Mouse (Mus musculus) limb, embryonic 12.5 days (tissue): ENCODE data around the gene Etv6. TPM values are rescaled to one million over a fixed set of nuclear protein-coding genes. Genes with fewer than 3 reads are reported as not detected.
A peak's percentile ranks its signal among the peaks of the same experiment; 100 is the strongest.

Experiments
- ATAC-seq: fragments of 200-750 bp; cut with Nextera tagmentation; 2 replicates; pipeline ENCODE4 v1.8.0; 2017; ENCODE audit warnings: low read depth, moderate TSS enrichment; ENCODE audit not compliant: insufficient number of reproducible peaks, insufficient read depth, low FRiP score, low TSS enrichment
- H3K27ac ChIP-seq: fragments of 300-500 bp; sonication (generic); 2 replicates; pipeline ENCODE4 v1.5.1; 2016; ENCODE audit warnings: mild to moderate bottlenecking, moderate library complexity
- H3K27me3 ChIP-seq: fragments of 300-500 bp; sonication (generic); 2 replicates; pipeline ENCODE4 v1.6.1; 2016; ENCODE audit warnings: mild to moderate bottlenecking, moderate library complexity
- H3K36me3 ChIP-seq: fragments of 300-500 bp; sonication (generic); 2 replicates; pipeline ENCODE4 v1.6.1; 2016; ENCODE audit warnings: mild to moderate bottlenecking, moderate library complexity
- H3K4me1 ChIP-seq: fragments of 300-500 bp; sonication (generic); replicated peaks from 2 replicates; pipeline ENCODE4 v1.6.1; 2016
- H3K4me2 ChIP-seq: fragments of 300-500 bp; sonication (generic); 2 replicates; pipeline ENCODE4 v1.6.1; 2016; ENCODE audit warnings: mild to moderate bottlenecking, moderate library complexity
- H3K4me3 ChIP-seq: fragments of 300-500 bp; sonication (generic); replicated peaks from 2 replicates; pipeline ENCODE4 v1.5.1; 2016; ENCODE audit warnings: mild to moderate bottlenecking
- H3K9ac ChIP-seq: fragments of 300-500 bp; sonication (generic); replicated peaks from 2 replicates; pipeline ENCODE4 v1.6.1; 2016; ENCODE audit warnings: mild to moderate bottlenecking, moderate library complexity
- H3K9me3 ChIP-seq: fragments of 300-500 bp; sonication (generic); 2 replicates; pipeline ENCODE4 v1.6.1; 2016; ENCODE audit warnings: mild to moderate bottlenecking, moderate library complexity
- WGBS: fragments of 180-500 bp; shearing (Covaris S2); methylation state at CpG from one replicate; pipeline ENCODE4 v1.1.7; 2016; 5-methylcytosine and 5-hydroxymethylcytosine counted together
- polyA plus RNA-seq: library from polyadenylated mRNA; unstranded; fragments of >200 nt; fragmentation: Nextera tagmentation; extraction: Ambion mirVana; gene quantifications from 2 replicates; pipeline ENCODE4 v1.2.1, GENCODE M21; 2016

Etv6 gene
- polyA plus RNA-seq, 1 experiment from 2014 or later, result 16.3 TPM

DNA sequence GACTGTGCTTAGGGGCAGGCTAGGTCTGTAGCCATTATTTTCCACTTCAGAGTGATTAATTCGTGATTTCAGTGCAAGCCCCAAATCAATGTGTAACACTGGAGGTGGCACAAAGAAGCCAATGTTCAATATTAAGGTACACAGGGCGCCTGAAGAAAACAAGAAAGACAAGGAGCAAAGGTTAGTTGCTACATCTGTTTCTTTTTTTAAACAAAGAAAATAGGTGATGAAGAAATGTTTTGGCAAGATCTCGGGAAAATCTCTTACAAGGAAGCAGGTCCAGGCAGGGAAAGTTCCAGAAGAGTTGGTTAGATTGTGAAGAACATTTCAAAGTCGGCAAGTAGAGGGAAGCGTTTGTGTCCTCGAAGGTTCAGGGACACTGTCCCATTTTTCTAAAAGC is 39.5 kb downstream of the Etv6 start:
- H3K4me3 ChIP-seq, result no peak overlapping the region
- H3K9ac ChIP-seq, result no peak overlapping the region
- 91% methylated on average over 6 of the region's 6 CpGs for WGBS
- H3K4me1 ChIP-seq, result no peaks in the 10 kb centered on the region
- no peak for ATAC-seq
- H3K27ac ChIP-seq, result no peak overlapping the region
- no peak overlapping the region for H3K4me2 ChIP-seq
- no peaks in the 10 kb centered on the region for H3K9me3 ChIP-seq
- H3K36me3 ChIP-seq, result peaks cover 34% of the 10 kb centered on the region
- no peaks in the 10 kb centered on the region for H3K27me3 ChIP-seq

- H3K27me3 ChIP-seq, result no peaks in the 10 kb centered on the region
- H3K36me3 ChIP-seq, result peaks cover 22% of the 10 kb centered on the region
- H3K9ac ChIP-seq, result no peak overlapping the region
- no peak overlapping the region for H3K27ac ChIP-seq
- ATAC-seq, result no peak
- H3K4me3 ChIP-seq, result no peak overlapping the region
- no peaks in the 10 kb centered on the region for H3K9me3 ChIP-seq
- no peak overlapping the region for H3K4me2 ChIP-seq
- WGBS, result 89% methylated on average over 6 of the region's 6 CpGs
- H3K4me1 ChIP-seq, result no peaks in the 10 kb centered on the region
Observed at GRCm38 (mm10) chr6:134078016-134078415, 42.5 kb downstream of the Etv6 start.

DNA sequence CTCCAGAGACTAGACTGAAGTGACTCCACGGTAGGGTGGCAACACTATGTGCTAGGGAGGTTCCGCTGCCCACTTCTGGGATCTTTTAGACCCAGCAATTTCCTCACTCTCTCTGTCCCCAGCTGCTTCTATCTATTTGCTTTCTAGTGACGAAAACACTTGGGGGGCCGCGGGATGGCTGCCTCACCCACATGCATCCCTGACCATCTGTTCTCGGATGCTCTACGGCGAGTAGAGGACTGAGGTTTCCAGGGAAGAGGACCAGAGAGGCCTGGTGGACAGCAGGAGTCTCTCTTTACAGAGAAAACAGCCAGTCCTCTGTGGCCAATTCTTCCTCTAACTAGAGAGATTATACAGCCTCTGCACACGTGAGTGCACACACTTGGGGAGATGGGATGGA is 43.6 kb downstream of the Etv6 start:
- no peaks in the 10 kb centered on the region for H3K9me3 ChIP-seq
- no peak overlapping the region for H3K4me2 ChIP-seq
- no peaks in the 10 kb centered on the region for H3K4me1 ChIP-seq
- H3K4me3 ChIP-seq, result no peak overlapping the region
- WGBS, result 83% methylated on average over 9 of the region's 9 CpGs
- no peak for ATAC-seq
- H3K36me3 ChIP-seq, result peaks cover 14% of the 10 kb centered on the region; the same call in 1 of the 2 replicates
- H3K9ac ChIP-seq, result no peak overlapping the region
- no peak overlapping the region for H3K27ac ChIP-seq
- no peaks in the 10 kb centered on the region for H3K27me3 ChIP-seq

- no peak for ATAC-seq
- no peak overlapping the region for H3K4me2 ChIP-seq
- WGBS, result 91% methylated on average over 2 of the region's 2 CpGs
Observed at GRCm38 (mm10) chr6:134079563-134079962, 44.1 kb downstream of the Etv6 start.

GRCm38 (mm10) chr6:134080946-134081345 is 45.4 kb downstream of the Etv6 start:
- no peak for ATAC-seq
- no peaks in the 10 kb centered on the region for H3K27me3 ChIP-seq
- H3K4me2 ChIP-seq, result no peak overlapping the region

More at GRCm38 (mm10) chr6:134079563-134079962, 44.1 kb downstream of the Etv6 start:
- Histone ChIP-seq H3K27ac (no peak overlapping the region), H3K9ac (no peak overlapping the region), H3K9me3 (no peaks in the 10 kb centered on the region), H3K4me3 (no peak overlapping the region), H3K4me1 (no peaks in the 10 kb centered on the region), H3K36me3 (peaks cover 9% of the 10 kb centered on the region; the same call in 1 of the 2 replicates), H3K27me3 (no peaks in the 10 kb centered on the region)

GRCm38 (mm10) chr6:134082229-134082920 is 46.9 kb downstream of the Etv6 start:
- no peak for ATAC-seq
- Histone ChIP-seq H3K9me3 (no peaks in the 10 kb centered on the region), H3K36me3 (no peaks in the 10 kb centered on the region), H3K4me3 (no peak overlapping the region), H3K4me2 (no peak overlapping the region), H3K27me3 (no peaks in the 10 kb centered on the region), H3K9ac (no peak overlapping the region), H3K27ac (no peak overlapping the region), H3K4me1 (peaks cover 10% of the 10 kb centered on the region; the same call in 1 of the 2 replicates)
- WGBS, result 89% methylated on average over 15 of the region's 15 CpGs

More at GRCm38 (mm10) chr6:134080946-134081345, 45.4 kb downstream of the Etv6 start:
- H3K36me3 ChIP-seq, result peaks cover 6% of the 10 kb centered on the region; the same call in 1 of the 2 replicates
- no peak overlapping the region for H3K4me3 ChIP-seq
- H3K27ac ChIP-seq, result no peak overlapping the region
- 88% methylated on average over 5 of the region's 5 CpGs for WGBS
- no peaks in the 10 kb centered on the region for H3K9me3 ChIP-seq
- H3K4me1 ChIP-seq, result peaks cover 2% of the 10 kb centered on the region; the same call in 1 of the 2 replicates
- H3K9ac ChIP-seq, result no peak overlapping the region

- Histone ChIP-seq H3K4me3 (no peak overlapping the region), H3K27ac (no peak overlapping the region), H3K36me3 (no peaks in the 10 kb centered on the region), H3K9ac (no peak overlapping the region), H3K4me2 (no peak overlapping the region), H3K9me3 (no peaks in the 10 kb centered on the region), H3K27me3 (no peaks in the 10 kb centered on the region), H3K4me1 (peaks cover 10% of the 10 kb centered on the region; the same call in 1 of the 2 replicates)
- ATAC-seq, result no peak
- WGBS, result 85% methylated on average over 4 of the region's 4 CpGs
Observed at GRCm38 (mm10) chr6:134083428-134083827, 47.9 kb downstream of the Etv6 start.

DNA sequence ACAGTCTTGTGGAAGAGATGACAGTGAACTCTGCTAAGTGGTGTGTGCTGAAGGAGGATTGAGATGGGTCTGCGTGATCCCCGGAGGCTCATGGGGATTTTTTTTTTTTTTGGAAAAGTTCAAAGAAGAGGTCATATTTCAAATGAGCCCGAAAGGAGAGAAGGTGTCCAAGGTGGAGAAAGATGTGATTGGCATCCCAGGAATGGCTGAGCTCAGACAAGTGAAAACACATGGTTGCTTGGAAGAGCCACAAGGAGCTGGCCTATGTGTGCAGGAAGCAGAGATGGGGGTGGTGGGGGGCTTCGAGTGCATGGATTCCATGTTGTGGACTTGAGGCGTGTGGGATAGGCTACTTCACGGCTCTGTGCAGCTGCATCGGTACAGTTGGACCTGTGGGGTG is 50.9 kb downstream of the Etv6 start:
- no peaks in the 10 kb centered on the region for H3K27me3 ChIP-seq
- peak; percentile 15; the same call in 1 of the 2 replicates for ATAC-seq
- H3K4me2 ChIP-seq, result no peak overlapping the region

DNA sequence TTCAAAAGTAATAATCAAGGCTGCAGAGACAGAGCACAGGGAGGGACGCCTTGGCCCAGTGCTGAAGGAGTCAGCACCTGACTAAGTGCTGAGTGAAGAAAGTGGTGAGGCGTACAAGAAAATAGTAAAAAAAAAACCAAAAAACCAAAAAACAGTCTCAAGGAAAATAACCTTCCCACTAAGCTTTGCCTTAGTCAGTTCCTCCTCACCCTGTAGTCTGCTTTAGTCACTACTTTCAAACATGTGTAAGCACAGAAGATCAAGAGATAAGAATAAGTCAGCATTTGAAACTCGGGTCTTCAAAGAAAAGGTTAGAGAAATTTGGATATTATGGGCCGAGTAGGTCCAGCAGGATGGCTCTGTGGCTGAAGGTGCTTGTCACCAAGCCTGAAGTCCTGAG is 52.2 kb downstream of the Etv6 start:
- Histone ChIP-seq H3K9me3 (no peaks in the 10 kb centered on the region), H3K27me3 (no peaks in the 10 kb centered on the region), H3K9ac (no peak overlapping the region), H3K4me3 (no peak overlapping the region), H3K4me2 (no peak overlapping the region), H3K27ac (no peak overlapping the region), H3K4me1 (peaks cover 28% of the 10 kb centered on the region), H3K36me3 (no peaks in the 10 kb centered on the region; the same call in 1 of the 2 replicates)
- ATAC-seq, result no peak
- WGBS, result 82% methylated on average over 4 of the region's 4 CpGs

More for the DNA sequence above, 50.9 kb downstream of the Etv6 start:
- Histone ChIP-seq H3K36me3 (no peaks in the 10 kb centered on the region), H3K9ac (no peak overlapping the region), H3K4me3 (no peak overlapping the region), H3K9me3 (no peaks in the 10 kb centered on the region), H3K4me1 (peaks cover 21% of the 10 kb centered on the region), H3K27ac (no peak overlapping the region; the same call in 1 of the 2 replicates)
- 42% methylated on average over 7 of the region's 7 CpGs for WGBS

DNA sequence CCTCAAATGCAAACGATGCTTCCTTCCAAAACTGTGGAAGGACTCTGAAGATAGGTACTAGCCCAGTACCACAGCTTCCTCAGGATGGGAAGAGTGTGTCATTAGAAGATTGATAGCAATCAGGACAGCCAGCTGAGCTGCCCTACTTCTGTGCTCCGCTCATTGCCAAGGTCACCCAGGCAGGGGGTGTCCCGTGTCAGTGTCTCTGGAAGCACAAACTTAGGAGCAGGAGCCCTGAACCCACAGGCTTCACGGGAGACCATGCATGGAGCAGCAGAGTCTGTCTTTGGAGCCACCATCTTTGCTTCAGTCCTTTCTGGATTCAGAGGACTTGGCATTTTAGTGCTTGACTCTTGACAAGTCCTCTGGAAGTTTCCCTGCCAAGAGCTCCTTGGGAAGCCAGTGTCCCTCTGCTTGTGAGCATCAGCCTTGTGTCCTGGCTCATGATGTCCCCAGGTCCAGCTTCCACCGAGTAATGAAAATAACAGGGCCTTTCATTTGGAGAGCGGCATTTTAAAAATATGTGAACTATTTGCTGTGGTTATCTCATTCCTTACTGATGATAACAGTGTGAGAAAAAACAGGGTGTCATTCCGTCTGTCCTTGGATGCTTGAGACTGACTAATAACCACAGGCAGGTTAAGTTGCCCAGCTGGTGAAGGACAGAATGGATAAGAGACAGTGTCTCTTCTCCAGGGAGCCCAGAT is 54.3 kb downstream of the Etv6 start:
- Histone ChIP-seq H3K4me1 (peaks cover 28% of the 10 kb centered on the region), H3K9me3 (no peaks in the 10 kb centered on the region), H3K4me3 (no peak overlapping the region), H3K27me3 (no peaks in the 10 kb centered on the region), H3K4me2 (no peak overlapping the region), H3K27ac (no peak overlapping the region), H3K36me3 (peaks cover 11% of the 10 kb centered on the region; the same call in 1 of the 2 replicates), H3K9ac (no peak overlapping the region)
- no peak for ATAC-seq
- WGBS, result 85% methylated on average over 7 of the region's 7 CpGs

- Histone ChIP-seq H3K27ac (no peak overlapping the region), H3K9ac (no peak overlapping the region), H3K9me3 (no peaks in the 10 kb centered on the region), H3K36me3 (peaks cover 11% of the 10 kb centered on the region; the same call in 1 of the 2 replicates), H3K4me2 (no peak overlapping the region), H3K27me3 (no peaks in the 10 kb centered on the region), H3K4me1 (peaks cover 30% of the 10 kb centered on the region), H3K4me3 (no peak overlapping the region)
- no peak for ATAC-seq
- WGBS, result 77% methylated on average over 4 of the region's 4 CpGs
Observed at GRCm38 (mm10) chr6:134090378-134090692, 54.8 kb downstream of the Etv6 start.
